Mouse (Mus musculus): Measurements from ENCODE around the gene Arrdc1. TPM values are rescaled to one million over a fixed set of nuclear protein-coding genes. Genes with fewer than 3 reads are reported as not detected.
"Not testable (repeated sequence)": the region's sequence is repeated elsewhere in the genome, so short reads cannot be mapped to it uniquely, and the experiment has no call there.

The Arrdc1 gene
- total RNA-seq (2021) = 1 to 10 TPM; 4.5 to 5.7 TPM
- 21.8 and 27.1 TPM in 2 replicates for polyA plus RNA-seq (2012; rRNA removed)
- long read RNA-seq, partial matches to known transcripts = 0 of 1 reads
- long read RNA-seq, other reads (novel, unspliced or antisense) = 1 of 1 reads

DNA sequence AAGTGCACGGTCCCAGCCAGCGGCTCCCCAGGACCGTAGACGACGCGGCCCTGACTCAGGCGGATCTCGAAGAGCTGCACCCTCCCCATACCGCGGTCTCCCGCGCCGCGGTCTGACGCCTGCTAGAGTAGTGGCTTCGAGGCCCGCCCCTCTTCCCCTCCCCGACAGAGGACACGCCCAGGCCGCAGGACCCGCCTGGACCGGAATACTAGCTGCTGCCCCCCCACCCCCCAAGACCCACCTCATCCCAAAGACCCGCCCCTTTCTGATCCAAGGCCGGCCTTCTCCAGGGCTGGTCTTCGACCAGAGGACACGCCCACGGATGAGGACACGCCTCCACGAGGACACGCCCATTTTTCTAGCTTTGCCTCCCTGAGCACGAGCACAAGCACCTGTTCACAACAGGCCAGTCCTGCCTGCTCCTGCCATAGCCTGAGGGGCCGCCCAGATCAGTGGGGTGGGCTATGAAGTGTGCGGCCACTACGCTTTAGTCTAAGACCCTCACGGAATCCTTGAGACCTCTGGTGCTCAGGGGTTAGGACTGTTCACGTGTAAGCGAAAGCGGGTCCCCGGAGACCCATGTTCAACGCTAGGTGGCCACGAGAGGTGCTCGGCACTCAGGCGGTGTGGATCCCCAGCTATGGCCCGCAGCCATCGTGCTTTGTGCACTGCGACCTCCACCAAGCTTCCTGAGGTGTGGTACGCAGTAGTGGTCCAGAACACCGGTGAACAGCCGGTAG is at the start of gene Arrdc1:
Gene Arrdc1 (minus strand): TSS at position 196 of the 740 bp plus-strand sequence.
- Histone ChIP-seq H3K4me3 (peak within 1 kb of the TSS; percentile 89), H3K4me1 (ENCODE audit: control insufficient read depth, insufficient read depth, low read length) (0 out of 2 replicates have a peak, but pooled peaks cover 2% of the 10 kb centered on the region), H3K27ac (peak within 1 kb of the TSS; percentile 79), H3K9ac (ENCODE audit: low read depth, low read length) (peak within 1 kb of the TSS; percentile 81), H3K27me3 (ENCODE audit: control insufficient read depth, insufficient read depth, low read length) (no peaks in the 10 kb centered on the region), H3K36me3 (ENCODE audit: control insufficient read depth, insufficient read depth, low read length) (no peaks in the 10 kb centered on the region), H3K79me2 (replicated peaks; ENCODE audit: control insufficient read depth, insufficient read depth, low read length) (no peaks in the 10 kb centered on the region)
- under 1% methylated on average over 48 of the region's 49 CpGs for WGBS
- TF ChIP-seq EP300 (IDR thresholded peaks at IDR 0.05; ENCODE audit: insufficient read depth, low read depth, low read length) (no peak), POLR2A (IDR thresholded peaks at IDR 0.05; ENCODE audit: insufficient read depth, low read depth, low read length) (peak; percentile 73), CTCF (IDR thresholded peaks at IDR 0.05) (peak; percentile 63)
- peak; percentile 89 to 92 for DNase-seq
- intact Hi-C loops (cut with DNase I) = loop anchor here (5.0 kb wide), 2 partner anchors 37 to 83 kb away; no protein-coding TSS in a partner anchor

DNA sequence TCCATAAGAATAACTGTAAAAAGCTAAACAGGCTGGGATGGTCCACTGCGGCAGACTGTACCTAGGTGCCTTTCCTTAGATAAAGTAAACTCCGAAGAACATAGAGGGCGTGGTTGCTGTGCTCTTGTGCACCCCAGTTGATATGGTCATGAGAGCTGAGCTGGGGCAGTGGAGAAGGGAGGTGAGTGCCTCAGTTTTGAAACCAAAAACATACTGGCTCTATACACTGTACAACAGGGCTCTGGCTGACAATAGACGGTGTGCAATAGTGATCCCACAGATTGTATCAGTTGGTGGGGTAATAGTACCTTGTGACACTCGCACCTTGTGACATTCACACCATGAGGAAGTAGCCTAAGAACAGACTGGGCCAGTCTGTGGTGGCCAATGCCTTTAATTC is 41.9 kb upstream of the Arrdc1 start:
- peaks cover 4% of the 10 kb centered on the region for H3K4me1 ChIP-seq (ENCODE audit: control insufficient read depth, insufficient read depth, low read length)
- H3K36me3 ChIP-seq (ENCODE audit: control insufficient read depth, insufficient read depth, low read length) = no peaks in the 10 kb centered on the region; the same call in 1 of the 2 replicates
- intact Hi-C loops (cut with DNase I) = no loop called here
- no peaks in the 10 kb centered on the region for H3K27me3 ChIP-seq (ENCODE audit: control insufficient read depth, insufficient read depth, low read length)
- DNase-seq = no peak
- H3K9ac ChIP-seq (ENCODE audit: low read depth, low read length) = no peak overlapping the region
- TF ChIP-seq EP300 (IDR thresholded peaks at IDR 0.05; ENCODE audit: insufficient read depth, low read depth, low read length) (no peak), POLR2A (IDR thresholded peaks at IDR 0.05; ENCODE audit: insufficient read depth, low read depth, low read length) (no peak), CTCF (IDR thresholded peaks at IDR 0.05) (no peak)
- 92% methylated on average over 5 of the region's 5 CpGs for WGBS
- H3K4me3 ChIP-seq = no peak overlapping the region
- no peaks in the 10 kb centered on the region for H3K79me2 ChIP-seq (replicated peaks; ENCODE audit: control insufficient read depth, insufficient read depth, low read length)
- H3K27ac ChIP-seq = no peak overlapping the region

DNA sequence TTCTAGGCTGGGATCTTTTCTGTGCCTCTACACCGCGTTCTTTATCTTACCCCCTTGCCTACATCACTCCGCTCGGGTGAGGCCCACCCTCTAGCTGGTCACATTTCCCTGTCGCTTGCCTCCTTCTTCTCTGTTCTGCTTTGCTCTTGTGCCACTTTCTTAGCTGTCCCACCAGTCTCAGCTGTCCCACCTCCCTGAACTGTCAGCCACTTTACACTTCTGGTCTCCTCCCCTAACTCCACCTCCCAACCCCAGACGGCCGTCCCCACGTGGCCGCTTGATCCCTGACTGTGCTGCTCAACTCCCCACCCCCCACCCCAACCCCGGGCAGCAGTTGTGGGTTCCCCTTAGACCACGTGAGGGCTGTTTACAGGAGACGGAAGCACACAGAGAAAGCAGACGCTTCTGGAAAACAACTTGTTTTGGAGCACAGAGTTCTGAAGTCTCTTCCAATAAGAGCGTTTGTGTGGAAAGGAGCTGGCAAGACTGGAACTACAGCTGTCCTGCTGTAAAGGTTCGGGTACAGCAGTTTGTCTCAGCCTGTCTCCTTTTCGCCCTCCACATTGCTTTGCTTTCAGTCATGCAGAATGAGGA is 40.7 kb upstream of the Arrdc1 start, which contains the start of gene Pnpla7:
Gene Pnpla7 (plus strand): TSS at position 330 of the 594 bp plus-strand sequence.
- peak; percentile 78 to 88 for DNase-seq
- H3K36me3 ChIP-seq (ENCODE audit: control insufficient read depth, insufficient read depth, low read length) = no peaks in the 10 kb centered on the region; the same call in 1 of the 2 replicates
- no peaks in the 10 kb centered on the region for H3K27me3 ChIP-seq (ENCODE audit: control insufficient read depth, insufficient read depth, low read length)
- peak within 1 kb of the TSS; percentile 91 for H3K27ac ChIP-seq
- TF ChIP-seq EP300 (IDR thresholded peaks at IDR 0.05; ENCODE audit: insufficient read depth, low read depth, low read length) (0 out of 2 replicates have a peak, but pooled peaks have one; percentile 24), CTCF (IDR thresholded peaks at IDR 0.05) (no peak), POLR2A (IDR thresholded peaks at IDR 0.05; ENCODE audit: insufficient read depth, low read depth, low read length) (no peak; the same call in none of the 2 replicates)
- no peaks in the 10 kb centered on the region for H3K79me2 ChIP-seq (replicated peaks; ENCODE audit: control insufficient read depth, insufficient read depth, low read length)
- H3K9ac ChIP-seq (ENCODE audit: low read depth, low read length) = peak within 1 kb of the TSS; percentile 75
- peak within 1 kb of the TSS; percentile 76 for H3K4me3 ChIP-seq
- WGBS = under 1% methylated on average over 16 of the region's 16 CpGs
- H3K4me1 ChIP-seq (ENCODE audit: control insufficient read depth, insufficient read depth, low read length) = peaks cover 4% of the 10 kb centered on the region
- intact Hi-C loops (cut with DNase I) = no loop called here

DNA sequence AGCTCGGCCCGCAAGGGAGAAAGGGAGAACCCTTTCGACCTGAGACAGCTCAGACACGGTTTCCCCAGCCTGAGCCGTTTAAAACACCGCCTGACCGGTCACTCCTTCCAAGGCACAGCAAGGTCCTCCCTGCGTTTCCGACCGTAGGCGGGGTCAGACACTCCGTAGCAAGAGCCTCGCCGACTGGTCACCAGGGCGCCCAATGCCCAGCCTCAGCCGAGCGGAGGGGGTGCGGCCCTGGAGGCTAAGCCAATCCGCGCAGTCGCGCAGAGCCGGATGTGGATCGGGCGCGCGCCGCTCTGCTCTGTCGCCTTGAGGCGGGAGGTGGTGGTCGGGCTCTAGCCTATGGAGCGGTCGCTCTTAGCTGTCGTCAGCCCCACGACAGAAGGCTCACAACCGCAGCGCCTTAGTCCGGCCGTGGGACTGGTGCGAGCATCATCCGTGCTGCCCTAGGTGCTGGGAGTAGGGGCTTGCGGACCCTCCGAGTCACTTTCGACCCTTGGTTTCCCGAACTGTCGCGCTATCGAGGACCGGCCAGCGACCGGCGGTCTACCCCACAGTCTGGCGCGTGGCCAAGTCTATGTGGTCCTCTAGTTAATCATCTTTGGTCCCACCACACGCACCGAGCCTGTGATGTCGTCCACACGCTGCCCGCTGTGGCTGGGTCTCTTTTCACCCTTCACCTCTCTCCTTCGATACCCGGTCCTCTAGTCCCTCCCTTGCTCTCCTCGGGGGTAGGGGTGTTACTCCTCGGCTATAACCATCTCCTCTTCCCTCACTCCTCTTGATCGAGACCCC is 40.1 kb upstream of the Arrdc1 start, which contains the start of gene Mrpl41:
Gene Mrpl41 (minus strand): TSS at position 193 of the 798 bp plus-strand sequence.
- intact Hi-C loops (cut with DNase I) = loop anchor here (5.0 kb wide), 1 partner anchor 38 kb away; the partner anchor contains the start of gene Arrdc1
- no peaks in the 10 kb centered on the region for H3K79me2 ChIP-seq (replicated peaks; ENCODE audit: control insufficient read depth, insufficient read depth, low read length)
- peak within 1 kb of the TSS; percentile 89 for H3K9ac ChIP-seq (ENCODE audit: low read depth, low read length)
- under 1% methylated on average over 64 of the region's 64 CpGs for WGBS
- no peaks in the 10 kb centered on the region; the same call in 1 of the 2 replicates for H3K36me3 ChIP-seq (ENCODE audit: control insufficient read depth, insufficient read depth, low read length)
- no peaks in the 10 kb centered on the region for H3K27me3 ChIP-seq (ENCODE audit: control insufficient read depth, insufficient read depth, low read length)
- peak within 1 kb of the TSS; percentile 76 for H3K4me3 ChIP-seq
- peaks cover 4% of the 10 kb centered on the region for H3K4me1 ChIP-seq (ENCODE audit: control insufficient read depth, insufficient read depth, low read length)
- TF ChIP-seq CTCF (IDR thresholded peaks at IDR 0.05) = 0 out of 2 replicates have a peak, but pooled peaks have one; percentile 2
- TF ChIP-seq POLR2A (IDR thresholded peaks at IDR 0.05; ENCODE audit: insufficient read depth, low read depth, low read length) = peak; percentile 93
- no peak for TF ChIP-seq EP300 (IDR thresholded peaks at IDR 0.05; ENCODE audit: insufficient read depth, low read depth, low read length)
- H3K27ac ChIP-seq = peak within 1 kb of the TSS; percentile 91
- peak; percentile 95 to 98 for DNase-seq

DNA sequence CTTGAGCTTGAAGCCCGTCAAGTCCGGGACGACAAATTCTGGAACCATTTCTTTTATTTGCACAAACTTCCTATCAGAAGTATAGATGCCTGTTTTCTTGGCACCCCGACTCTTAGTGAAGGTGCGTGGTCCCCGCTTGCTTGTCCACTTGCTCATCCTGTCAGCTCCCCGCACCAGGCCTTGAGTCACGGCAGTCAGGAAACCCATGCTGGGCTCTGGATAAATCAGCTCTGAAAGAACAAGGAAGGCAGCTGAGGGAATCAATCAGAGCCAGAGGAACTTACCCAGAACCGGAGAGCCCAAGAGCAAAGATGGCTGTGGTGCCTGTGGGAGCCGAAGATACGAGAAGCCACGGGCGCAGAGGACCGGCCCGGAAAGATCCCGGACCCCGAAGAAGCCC is 39.4 kb upstream of the Arrdc1 start:
- DNase-seq; H3K4me1 ChIP-seq (ENCODE audit: control insufficient read depth, insufficient read depth, low read length); H3K79me2 ChIP-seq (replicated peaks; ENCODE audit: control insufficient read depth, insufficient read depth, low read length); H3K36me3 ChIP-seq (ENCODE audit: control insufficient read depth, insufficient read depth, low read length); H3K27me3 ChIP-seq (ENCODE audit: control insufficient read depth, insufficient read depth, low read length): not testable (repeated sequence)
- intact Hi-C loops (cut with DNase I) = loop anchor here (5.0 kb wide), 1 partner anchor 37 kb away; the partner anchor contains the start of gene Arrdc1
- WGBS = under 1% methylated on average over 17 of the region's 17 CpGs
- Histone ChIP-seq H3K4me3 (peak overlapping the region; percentile 76), H3K9ac (ENCODE audit: low read depth, low read length) (peak overlapping the region; percentile 89), H3K27ac (peak overlapping the region; percentile 91)
